Mouse (Mus musculus) right cerebral cortex, adult 2 months (tissue): ENCODE data around the gene Mknk2.
"Not testable (repeated sequence)": the region's sequence is repeated elsewhere in the genome, so short reads cannot be mapped to it uniquely, and the experiment has no call there.

ENCODE experiments used
- DNase-seq, 2 experiments: peaks; one replicate each; pipeline ENCODE4 v3.0.0; 2021 to 2022; ENCODE audit warnings: low spot score in 2 of 2

The Mknk2 gene

GRCm38 (mm10) chr10:80650392-80650791 is 27.5 kb downstream of the Mknk2 start:
- DNase-seq, result peak; percentile 51 to 56

GRCm38 (mm10) chr10:80649910-80650309 is 28.0 kb downstream of the Mknk2 start:
- not testable (repeated sequence) for DNase-seq

- DNase-seq, result no peak
Observed at GRCm38 (mm10) chr10:80646936-80647335, 31.0 kb downstream of the Mknk2 start.

GRCm38 (mm10) chr10:80635345-80635744 is 42.6 kb downstream of the Mknk2 start:
- DNase-seq, result no peak

GRCm38 (mm10) chr10:80628925-80629324 is 49.0 kb downstream of the Mknk2 start:
- no peak for DNase-seq

GRCm38 (mm10) chr10:80627685-80628084 is 50.2 kb downstream of the Mknk2 start:
- DNase-seq, result no peak

- DNase-seq, result no peak
Observed at GRCm38 (mm10) chr10:80625764-80626163, 52.1 kb downstream of the Mknk2 start.

- DNase-seq, result peak; percentile 46 to 51
Observed at GRCm38 (mm10) chr10:80623457-80624191, 54.3 kb downstream of the Mknk2 start.

GRCm38 (mm10) chr10:80622661-80623456 is 55.1 kb downstream of the Mknk2 start, which contains the start of gene Csnk1g2:
Gene Csnk1g2 (plus strand): TSS chr10:80622838.
- DNase-seq, result no peak

GRCm38 (mm10) chr10:80621940-80622660 is 55.8 kb downstream of the Mknk2 start:
- peak; percentile 99 to 100 for DNase-seq

GRCm38 (mm10) chr10:80621690-80621939 is 56.3 kb downstream of the Mknk2 start:
- no peak for DNase-seq

GRCm38 (mm10) chr10:80620796-80621689 is 56.9 kb downstream of the Mknk2 start:
- DNase-seq, result no peak

GRCm38 (mm10) chr10:80620365-80620764 is 57.5 kb downstream of the Mknk2 start:
- no peak for DNase-seq

GRCm38 (mm10) chr10:80619465-80620244 is 58.3 kb downstream of the Mknk2 start:
- no peak for DNase-seq

- DNase-seq, result no peak
Observed at GRCm38 (mm10) chr10:80618181-80618580, 59.7 kb downstream of the Mknk2 start.
